Mouse (Mus musculus): ENCODE data around the gene Pacrg. TPM values are rescaled to one million over a fixed set of nuclear protein-coding genes. Genes with fewer than 3 reads are reported as not detected.

The Pacrg gene
- 0.32 TPM for polyA plus RNA-seq (2015; fragmentation: Illumina TruSeq; extraction: RNeasy Lipid Tissue Mini Kit (QIAGEN cat#74804); ENCODE audit: insufficient read depth, low replicate concordance)

DNA sequence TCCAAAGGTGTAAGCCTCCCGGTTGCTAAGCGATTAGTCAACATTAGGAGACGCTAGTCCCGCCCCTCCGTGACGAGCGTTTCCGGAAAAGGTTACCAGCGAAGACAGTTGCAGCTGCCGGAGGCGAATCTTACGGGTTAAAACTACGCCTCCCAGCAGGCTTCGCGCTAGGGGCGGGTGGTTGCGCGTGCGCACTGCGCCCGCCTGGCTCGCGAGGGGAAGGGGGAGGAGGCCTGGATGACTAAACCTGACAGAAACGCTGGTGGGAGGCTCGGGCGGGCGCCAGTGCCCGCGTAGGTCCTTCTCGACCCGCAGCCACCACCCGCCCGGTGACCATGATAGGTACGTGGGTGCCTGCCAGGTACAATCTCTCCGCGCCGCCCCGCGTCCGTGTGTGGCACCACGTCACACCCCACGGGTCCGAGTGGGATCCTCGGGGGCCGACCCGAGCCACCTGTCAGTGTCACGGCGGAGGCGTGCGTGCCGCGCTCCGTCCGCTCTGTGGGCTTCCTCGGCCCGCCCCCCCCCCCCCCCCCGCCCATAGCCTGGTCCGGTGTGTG is at the start of gene Pacrg, which contains the start of gene Prkn:
Gene Pacrg, minus strand, starts transcription at position 164 of the 560 bp plus-strand sequence.
Gene Prkn, plus strand, starts transcription at position 237 of the 560 bp plus-strand sequence.

Other genes with a start within 250 kb of the Pacrg start
- gene Prkn, start 73 bp upstream of the Pacrg start, polyA plus RNA-seq (2015; fragmentation: Illumina TruSeq; extraction: RNeasy Lipid Tissue Mini Kit (QIAGEN cat#74804); ENCODE audit: insufficient read depth, low replicate concordance) = 0.66 TPM